In the genomic region with DNA sequence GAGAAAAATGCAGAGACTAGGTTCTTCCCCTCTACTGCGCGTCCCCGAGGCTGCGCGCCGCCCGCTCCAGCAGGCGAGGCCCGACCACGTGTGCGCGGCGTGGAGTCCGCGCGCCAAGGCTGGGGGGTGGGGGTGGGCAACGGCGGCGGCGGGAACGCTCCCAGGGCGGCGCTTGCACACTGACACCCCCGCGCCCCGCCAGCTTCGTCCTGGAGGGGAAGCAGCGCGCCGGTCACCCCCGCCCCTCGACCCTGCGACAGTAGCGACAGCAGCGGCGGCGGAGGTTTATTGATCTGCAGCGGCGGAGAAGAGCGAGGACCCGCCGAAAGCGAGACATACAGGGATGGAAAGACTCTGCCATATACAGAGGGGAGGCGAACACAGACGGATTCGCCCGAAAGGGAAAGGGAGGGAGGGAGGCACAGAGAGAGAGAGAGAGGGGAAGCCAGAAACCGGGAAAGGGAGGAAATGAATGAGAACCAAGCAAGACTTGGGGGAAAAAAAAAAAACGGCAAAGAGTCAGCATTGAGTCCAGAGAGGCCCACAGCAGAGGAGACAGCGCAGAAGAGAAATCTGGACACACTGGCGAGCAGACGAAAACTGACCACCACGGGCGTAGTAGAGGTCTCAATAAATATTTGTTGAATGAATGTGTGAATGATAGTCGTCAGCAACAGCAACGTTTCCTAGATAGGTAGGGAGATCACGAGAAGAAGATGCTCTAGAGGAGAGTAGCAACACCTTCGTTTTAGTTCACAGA, we compare ENCODE assay signal across 8 mouse cellular contexts. TPM values are rescaled to one million over a fixed set of nuclear protein-coding genes. Genes with fewer than 3 reads are reported as not detected.
DNase-seq lines count a peak whose midpoint lies in the region; ATAC-seq lines count a peak whose summit lies in the region.
"Had no signal": no experiment of that assay in that cellular context is flagged by ENCODE, and none has a peak within 500 bp of the region (broad histone marks: within the 10 kb centered on the region; RNA-seq: fewer than 3 reads in every experiment).

No protein-coding gene starts in this region.

- H3K27me3 ChIP-seq in forebrain, embryonic 13.5 days: peaks cover 64% of the 10 kb centered on the region
- peaks cover 65% of the 10 kb centered on the region for H3K27me3 ChIP-seq in limb, embryonic 10.5 days (ENCODE audit: low read depth, poor library complexity, severe bottlenecking)
- H3K27me3 ChIP-seq in neural tube, embryonic 15.5 days (replicated peaks): no peaks in the 10 kb centered on the region

- H3K9ac ChIP-seq in forebrain, embryonic 13.5 days: peak overlapping the region; percentile 79
- peak overlapping the region; percentile 91 for H3K9ac ChIP-seq in neural tube, embryonic 15.5 days (replicated peaks)

- peak overlapping the region; percentile 66 for H3K4me3 ChIP-seq in forebrain, embryonic 13.5 days
- peak overlapping the region; percentile 79 for H3K4me3 ChIP-seq in limb, embryonic 10.5 days
- peak overlapping the region; percentile 81 for H3K4me3 ChIP-seq in neural tube, embryonic 15.5 days (replicated peaks)

- 5% methylated on average over 55 of the region's 58 CpGs for WGBS in forebrain, embryonic 13.5 days
- WGBS in limb, embryonic 10.5 days: 5% methylated on average over 58 of the region's 58 CpGs
- 2% methylated on average over 57 of the region's 58 CpGs for whole genome bisulfite sequencing in neural tube, embryonic 15.5 days

- no peak for ATAC-seq in forebrain, embryonic 13.5 days
- no peak for ATAC-seq in neural tube, embryonic 15.5 days (ENCODE audit: low FRiP score)

- no peaks in the 10 kb centered on the region for H3K9me3 ChIP-seq in forebrain, embryonic 13.5 days (replicated peaks)
- H3K9me3 ChIP-seq in limb, embryonic 10.5 days (replicated peaks): no peaks in the 10 kb centered on the region
- H3K9me3 ChIP-seq in neural tube, embryonic 15.5 days (replicated peaks): no peaks in the 10 kb centered on the region

- H3K27ac ChIP-seq in forebrain, embryonic 13.5 days: peak overlapping the region; percentile 31; the same call in 1 of the 2 replicates
- peak overlapping the region; percentile 89 for H3K27ac ChIP-seq in limb, embryonic 10.5 days
- peak overlapping the region; percentile 98 for H3K27ac ChIP-seq in neural tube, embryonic 15.5 days (replicated peaks)
- H3K27ac ChIP-seq: macrophage had no signal

- peak; percentile 62 for DNase-seq in retina, postnatal 1 day
- DNase-seq in retina, embryonic 14.5 days (ENCODE audit: low spot score): no peak
- peak; percentile 65 for DNase-seq in limb, embryonic 10.5 days (ENCODE audit: low spot score)
- no peak for DNase-seq in yolk sac, embryonic 10.5 days (ENCODE audit: low spot score)
- DNase-seq in cerebellum, adult 8-10 months: no peak

- H3K4me2 ChIP-seq in forebrain, embryonic 13.5 days: peak overlapping the region; percentile 91
- H3K4me2 ChIP-seq in neural tube, embryonic 15.5 days: peak overlapping the region; percentile 86

- no peaks in the 10 kb centered on the region for H3K36me3 ChIP-seq in forebrain, embryonic 13.5 days (ENCODE audit: poor library complexity, severe bottlenecking)
- H3K36me3 ChIP-seq in limb, embryonic 10.5 days: 0 out of 2 replicates have a peak, but pooled peaks cover 3% of the 10 kb centered on the region
- peaks cover 6% of the 10 kb centered on the region for H3K36me3 ChIP-seq in neural tube, embryonic 15.5 days

- H3K4me1 ChIP-seq in forebrain, embryonic 13.5 days: peaks cover 77% of the 10 kb centered on the region
- peaks cover 81% of the 10 kb centered on the region for H3K4me1 ChIP-seq in limb, embryonic 10.5 days
- peaks cover 72% of the 10 kb centered on the region for H3K4me1 ChIP-seq in neural tube, embryonic 15.5 days

RNA-seq across cellular contexts. Expression of a gene that starts 3.0 kb away (rescaled TPM):
- polyA plus RNA-seq in forebrain, embryonic 13.5 days (2015; fragmentation: Nextera tagmentation; extraction: Ambion mirVana): 18.7 and 23.4 TPM in 2 replicates
- 13.2 and 18.4 TPM in 2 replicates for polyA plus RNA-seq in limb, embryonic 10.5 days (2016; fragmentation: Nextera tagmentation; extraction: Ambion mirVana)
- 95.8 and 107 TPM in 2 replicates for polyA plus RNA-seq in neural tube, embryonic 15.5 days (2015; fragmentation: Nextera tagmentation; extraction: Ambion mirVana)
- polyA plus RNA-seq: macrophage had no signal

RNA-seq across cellular contexts. Expression of a gene that starts 18.1 kb away (rescaled TPM):
- 16.0 and 16.3 TPM in 2 replicates for polyA plus RNA-seq in forebrain, embryonic 13.5 days (2015; fragmentation: Nextera tagmentation; extraction: Ambion mirVana)
- polyA plus RNA-seq in limb, embryonic 10.5 days (2016; fragmentation: Nextera tagmentation; extraction: Ambion mirVana): 47.4 and 53.4 TPM in 2 replicates
- 3.0 and 5.9 TPM in 2 replicates for polyA plus RNA-seq in neural tube, embryonic 15.5 days (2015; fragmentation: Nextera tagmentation; extraction: Ambion mirVana)
- polyA plus RNA-seq: macrophage had no signal

RNA-seq across cellular contexts. Expression of a gene that starts 30.0 kb away (rescaled TPM):
- 24.1 and 27.5 TPM in 2 replicates for polyA plus RNA-seq in forebrain, embryonic 13.5 days (2015; fragmentation: Nextera tagmentation; extraction: Ambion mirVana)
- 29.4 TPM in 2 replicates for polyA plus RNA-seq in limb, embryonic 10.5 days (2016; fragmentation: Nextera tagmentation; extraction: Ambion mirVana)
- 69.9 and 71.9 TPM in 2 replicates for polyA plus RNA-seq in neural tube, embryonic 15.5 days (2015; fragmentation: Nextera tagmentation; extraction: Ambion mirVana)

RNA-seq across cellular contexts. Expression of a gene that starts 38.8 kb away (rescaled TPM):
- polyA plus RNA-seq in forebrain, embryonic 13.5 days (2015; fragmentation: Nextera tagmentation; extraction: Ambion mirVana): 9.5 and 10.9 TPM in 2 replicates
- polyA plus RNA-seq in limb, embryonic 10.5 days (2016; fragmentation: Nextera tagmentation; extraction: Ambion mirVana): 29.8 and 36.8 TPM in 2 replicates
- 9.7 and 16.5 TPM in 2 replicates for polyA plus RNA-seq in neural tube, embryonic 15.5 days (2015; fragmentation: Nextera tagmentation; extraction: Ambion mirVana)

RNA-seq across cellular contexts. Expression of a gene that starts 42.0 kb away (rescaled TPM):
- 0.06 and 0.13 TPM in 2 replicates for polyA plus RNA-seq in forebrain, embryonic 13.5 days (2015; fragmentation: Nextera tagmentation; extraction: Ambion mirVana)
- 0.24 TPM in 1 of 2 replicates, not detected in the other for polyA plus RNA-seq in limb, embryonic 10.5 days (2016; fragmentation: Nextera tagmentation; extraction: Ambion mirVana)
- polyA plus RNA-seq in neural tube, embryonic 15.5 days (2015; fragmentation: Nextera tagmentation; extraction: Ambion mirVana): 0.18 and 0.26 TPM in 2 replicates
- polyA plus RNA-seq: macrophage had no signal

Comparison
In these comparisons a context has a peak if more than half of its experiments do, and no peak if none do; other contexts are left out.
1. DNase-seq: peak in retina, postnatal 1 day (single experiment) and limb, embryonic 10.5 days (single experiment); none in retina, embryonic 14.5 days (single experiment), yolk sac, embryonic 10.5 days (single experiment) and cerebellum, adult 8-10 months (single experiment).
2. H3K27ac ChIP-seq: peak in every context shown above with its lines; median percentile 98 in neural tube, embryonic 15.5 days; 89 in limb, embryonic 10.5 days; 31 in forebrain, embryonic 13.5 days.
3. Peak in every context shown above with its lines, with median percentiles within 50 percentile points of each other: H3K4me3 ChIP-seq.